Mouse (Mus musculus) hindbrain, postnatal 0 days (tissue): ENCODE measurements at regions not wholly inside any gene's neighbourhood (a gene's known extent, or its start where the extent isn't known, plus 50 kb on each side); places are given as distances from the start of the nearest gene placed in this dataset.
"Not testable (repeated sequence)": the region's sequence is repeated elsewhere in the genome, so short reads cannot be mapped to it uniquely, and the experiment has no call there.

Source experiments
- ATAC-seq: fragments of 200-750 bp; cut with Nextera tagmentation; 2 replicates; pipeline ENCODE4 v1.8.0; 2017; ENCODE audit warnings: mild to moderate bottlenecking, moderate TSS enrichment, moderate library complexity
- DNase-seq: peaks from one replicate; pipeline ENCODE4 v3.0.0-alpha.2; 2015; ENCODE audit warnings: low spot score
- H3K27ac ChIP-seq: fragments of 300-500 bp; sonication (generic); 2 replicates; pipeline ENCODE4 v1.5.1; 2014; ENCODE audit warnings: mild to moderate bottlenecking
- H3K27me3 ChIP-seq: fragments of 300-500 bp; sonication (generic); 2 replicates; pipeline ENCODE4 v1.6.1; 2014; ENCODE audit warnings: low read length, mixed read lengths; ENCODE audit not compliant: insufficient read depth
- H3K36me3 ChIP-seq: fragments of 300-500 bp; sonication (generic); 2 replicates; pipeline ENCODE4 v1.6.1; 2014; ENCODE audit warnings: low read length, mixed read lengths; ENCODE audit not compliant: insufficient read depth
- H3K4me1 ChIP-seq: fragments of 300-500 bp; sonication (generic); 2 replicates; pipeline ENCODE4 v1.6.1; 2014; ENCODE audit warnings: antibody characterized with exemption, low read length, mixed read lengths; ENCODE audit not compliant: insufficient read depth
- H3K4me2 ChIP-seq: fragments of 300-500 bp; sonication (generic); 2 replicates; pipeline ENCODE4 v1.6.1; 2014; ENCODE audit warnings: low read depth, mild to moderate bottlenecking, low read length, moderate library complexity, mixed read lengths
- H3K4me3 ChIP-seq: fragments of 300-500 bp; sonication (generic); 2 replicates; pipeline ENCODE4 v1.5.1; 2014; ENCODE audit warnings: low read length
- H3K9ac ChIP-seq: fragments of 300-500 bp; sonication (generic); replicated peaks from 2 replicates; pipeline ENCODE4 v1.6.1; 2014; ENCODE audit warnings: mild to moderate bottlenecking, low read length, moderate library complexity, mixed read lengths
- H3K9me3 ChIP-seq: fragments of 300-500 bp; sonication (generic); 2 replicates; pipeline ENCODE4 v1.6.1; 2016; ENCODE audit warnings: low read length, mixed read lengths
- CTCF ChIP-seq: IDR thresholded peaks from 2 replicates; pipeline ENCODE4 v1.5.1; 2016; ENCODE audit warnings: antibody characterized with exemption, control low read depth, low read depth
- WGBS: fragments of 180-500 bp; shearing (Covaris S2); extraction: QIAGEN DNeasy Blood & Tissue Kit; methylation state at CpG from one replicate; pipeline ENCODE4 v1.1.7; 2014; 5-methylcytosine and 5-hydroxymethylcytosine counted together

DNA sequence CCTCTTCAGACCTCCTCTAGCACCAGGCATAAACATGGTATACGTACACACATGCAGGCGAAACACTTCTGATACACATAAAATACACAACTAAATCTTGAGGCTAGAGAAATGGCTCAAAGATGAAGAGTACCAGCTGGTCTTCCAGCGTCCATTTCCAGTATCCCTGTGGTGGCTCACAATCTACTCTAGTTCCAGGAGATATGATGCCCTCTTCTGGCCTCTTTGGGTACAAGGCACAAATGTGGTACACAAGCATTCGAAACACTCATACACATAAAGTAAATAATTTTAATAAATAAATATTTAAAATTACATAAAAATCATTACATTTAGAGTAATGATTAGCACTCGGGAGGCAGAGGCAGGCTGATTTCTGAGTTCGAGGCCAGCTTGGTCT is 50.7 kb upstream of the Rabgap1l start:
- no peak for DNase-seq
- no peaks in the 10 kb centered on the region for H3K27me3 ChIP-seq
- no peaks in the 10 kb centered on the region for H3K36me3 ChIP-seq
- no peak for ATAC-seq
- no peak overlapping the region for H3K4me2 ChIP-seq
- 88% methylated on average over 6 of the region's 6 CpGs for WGBS
- H3K27ac ChIP-seq, result no peak overlapping the region
- no peak for TF ChIP-seq CTCF
- no peaks in the 10 kb centered on the region for H3K4me1 ChIP-seq
- no peaks in the 10 kb centered on the region for H3K9me3 ChIP-seq
- H3K4me3 ChIP-seq, result no peak overlapping the region
- H3K9ac ChIP-seq, result no peak overlapping the region

DNA sequence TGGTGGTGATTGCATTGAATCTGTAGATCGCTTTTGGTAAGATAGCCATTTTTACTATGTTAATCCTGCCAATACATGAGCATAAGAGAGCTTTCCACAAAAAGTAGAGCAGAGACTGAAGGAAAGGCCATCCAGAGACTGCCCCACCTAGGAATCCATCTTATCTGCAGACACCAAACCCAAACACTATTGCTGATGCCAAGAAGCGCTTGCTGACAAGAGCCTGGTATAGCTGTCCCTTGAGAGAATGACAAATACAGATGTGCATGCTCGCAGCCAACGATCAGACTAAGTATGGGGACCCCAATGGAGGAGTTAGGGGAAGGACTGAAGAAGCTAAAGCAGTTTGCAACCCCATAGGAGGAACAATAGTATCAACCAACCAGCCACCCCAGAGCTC is 51.7 kb upstream of the Rabgap1l start:
- 88% methylated on average over 4 of the region's 4 CpGs for WGBS
- H3K27me3 ChIP-seq, H3K27ac ChIP-seq: not testable (repeated sequence)

GRCm38 (mm10) chr1:160850674-160851073 is 55.5 kb upstream of the Rc3h1 start:
- no peak for TF ChIP-seq CTCF
- WGBS, result 67% methylated on average over 1 of the region's 1 CpGs
- DNase-seq (no peak), ATAC-seq (no peak)
- H3K9ac ChIP-seq, result no peak overlapping the region
- no peaks in the 10 kb centered on the region for H3K36me3 ChIP-seq
- no peak overlapping the region for H3K4me3 ChIP-seq
- no peak overlapping the region for H3K27ac ChIP-seq
- no peak overlapping the region for H3K4me2 ChIP-seq
- no peaks in the 10 kb centered on the region for H3K4me1 ChIP-seq
- no peaks in the 10 kb centered on the region for H3K27me3 ChIP-seq
- no peaks in the 10 kb centered on the region for H3K9me3 ChIP-seq

More for the DNA sequence above, 51.7 kb upstream of the Rabgap1l start:
- not testable (repeated sequence) for DNase-seq, H3K4me2 ChIP-seq, H3K36me3 ChIP-seq, ATAC-seq, H3K4me3 ChIP-seq, H3K4me1 ChIP-seq, H3K9me3 ChIP-seq, H3K9ac ChIP-seq

DNA sequence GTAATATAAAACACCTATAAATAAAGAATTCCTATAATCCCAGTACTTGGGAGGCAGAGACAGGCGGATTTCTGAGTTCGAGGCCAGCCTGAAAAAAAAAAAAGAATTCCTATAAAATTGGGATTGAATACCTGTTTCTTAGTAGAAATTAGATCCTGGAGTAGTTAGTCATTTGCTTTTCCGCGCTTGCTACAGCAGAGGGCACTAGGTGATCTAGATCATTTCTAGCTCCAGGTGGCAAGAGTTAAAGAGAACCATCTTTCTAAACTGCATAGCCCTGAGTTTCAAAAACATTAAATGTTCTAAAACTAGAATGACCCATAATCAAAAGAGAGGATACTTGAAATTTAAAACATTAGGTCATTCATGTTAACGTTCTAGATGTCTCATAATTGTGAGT is 51.8 kb upstream of the Rc3h1 start:
- Histone ChIP-seq H3K4me2 (no peak overlapping the region), H3K4me1 (no peaks in the 10 kb centered on the region), H3K36me3 (no peaks in the 10 kb centered on the region), H3K9me3 (no peaks in the 10 kb centered on the region), H3K27ac (no peak overlapping the region), H3K27me3 (no peaks in the 10 kb centered on the region), H3K9ac (no peak overlapping the region), H3K4me3 (no peak overlapping the region)
- WGBS, result 88% methylated on average over 5 of the region's 5 CpGs
- no peak for TF ChIP-seq CTCF
- ATAC-seq, result no peak
- no peak for DNase-seq

GRCm38 (mm10) chr1:160855411-160855810 is 50.8 kb upstream of the Rc3h1 start:
- Histone ChIP-seq H3K27me3 (no peaks in the 10 kb centered on the region), H3K4me2 (no peak overlapping the region), H3K36me3 (no peaks in the 10 kb centered on the region), H3K4me1 (no peaks in the 10 kb centered on the region), H3K27ac (no peak overlapping the region), H3K9ac (no peak overlapping the region), H3K9me3 (no peaks in the 10 kb centered on the region), H3K4me3 (no peak overlapping the region)
- ATAC-seq (no peak), DNase-seq (no peak)
- no peak for TF ChIP-seq CTCF
- WGBS, result 88% methylated on average over 3 of the region's 3 CpGs

GRCm38 (mm10) chr1:160855926-160856620 is 50.1 kb upstream of the Rc3h1 start:
- Histone ChIP-seq H3K4me3 (no peak overlapping the region), H3K4me2 (no peak overlapping the region), H3K27ac (no peak overlapping the region), H3K27me3 (no peaks in the 10 kb centered on the region), H3K4me1 (no peaks in the 10 kb centered on the region), H3K9me3 (no peaks in the 10 kb centered on the region), H3K36me3 (no peaks in the 10 kb centered on the region), H3K9ac (no peak overlapping the region)
- no peak for TF ChIP-seq CTCF
- WGBS, result 56% methylated on average over 9 of the region's 9 CpGs
- DNase-seq (no peak), ATAC-seq (peak; percentile 35; the same call in 1 of the 2 replicates)
